Mouse (Mus musculus): ENCODE data around the gene Psmb2.

Gene Psmb2

DNA sequence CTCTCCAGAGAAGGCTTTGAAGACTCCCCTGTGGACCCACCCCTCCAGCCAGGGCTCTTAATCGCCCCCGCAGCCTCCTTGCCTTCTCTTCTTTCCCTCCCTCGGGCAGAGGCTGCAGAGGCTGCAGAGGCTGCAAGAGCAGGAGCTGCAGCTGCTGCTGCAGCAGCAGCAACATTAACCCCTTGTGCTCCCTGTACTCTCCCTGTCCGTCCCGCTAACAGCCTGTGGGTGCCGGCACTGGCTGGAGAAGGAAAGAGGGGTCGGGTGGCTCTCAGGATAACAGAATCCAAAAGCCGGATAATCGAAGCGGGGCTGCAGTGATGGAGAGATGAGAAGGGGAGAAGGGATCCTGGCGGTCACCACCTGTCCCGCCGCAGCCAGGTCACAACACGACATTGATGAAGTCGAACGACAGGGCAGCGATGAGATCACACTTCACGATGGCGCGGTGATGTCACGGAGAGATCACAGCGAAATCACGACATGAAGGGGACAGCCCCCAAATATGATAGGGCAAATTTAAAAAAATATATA, 75.2 kb downstream of the Psmb2 start:
- DNase-seq (ENCODE audit: low spot score in 2 of 2), result peak in 1 of 2 experiments; percentile 40

DNA sequence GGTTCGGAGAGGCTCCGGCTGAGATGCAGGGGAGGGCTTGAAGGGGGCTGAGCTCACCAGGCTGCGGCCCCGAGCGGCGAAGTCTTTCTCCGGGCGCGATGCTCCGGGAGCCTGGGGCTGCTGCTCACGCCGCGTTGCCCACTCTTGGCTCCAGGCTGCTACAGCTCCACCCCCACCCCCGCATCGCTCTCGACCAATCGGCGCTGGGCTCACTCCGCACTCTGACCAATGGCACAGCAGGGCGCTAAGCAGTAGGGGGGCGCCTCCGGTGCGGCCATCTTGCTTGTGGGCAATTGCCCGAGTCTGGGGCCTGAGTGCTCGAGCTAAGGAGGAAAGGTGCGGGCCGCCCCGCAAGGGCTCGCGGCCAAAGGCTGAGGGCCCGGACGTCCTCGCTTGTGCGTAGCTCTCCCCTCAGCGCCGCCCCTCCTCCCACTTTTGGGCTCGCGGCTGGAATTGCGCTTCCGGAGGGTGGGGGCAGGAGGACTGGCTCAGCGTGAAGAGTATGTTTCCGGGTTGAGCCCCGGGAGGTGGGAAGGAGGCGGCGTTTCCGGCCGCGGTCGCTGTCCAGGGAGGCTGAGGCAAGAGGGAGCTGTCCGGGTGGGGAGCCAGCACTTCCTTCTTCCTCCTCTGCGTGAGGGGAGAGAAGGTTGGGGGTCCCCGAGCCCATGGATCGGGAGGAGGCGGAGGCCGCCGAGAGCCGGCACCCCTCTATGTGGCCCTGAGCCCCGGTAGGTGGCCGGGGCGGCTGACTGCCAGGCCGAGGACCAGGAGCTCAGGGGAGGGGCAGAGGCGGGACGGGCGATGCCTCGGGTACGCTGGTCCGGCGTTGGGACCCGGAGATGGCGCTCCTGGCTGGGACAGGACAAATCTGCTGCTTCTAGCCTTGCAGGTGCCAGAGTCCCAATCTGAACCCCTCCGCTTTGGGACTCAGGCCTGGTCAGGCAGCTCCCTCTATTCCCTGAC, 76.1 kb downstream of the Psmb2 start, which contains the start of the genes Ncdn and AU040320:
Ncdn (minus strand) TSS at position 171 of the 963 bp plus-strand sequence.
AU040320 (plus strand) TSS at position 277 of the 963 bp plus-strand sequence.
- peak; percentile 98 for DNase-seq (ENCODE audit: low spot score in 2 of 2)

DNA sequence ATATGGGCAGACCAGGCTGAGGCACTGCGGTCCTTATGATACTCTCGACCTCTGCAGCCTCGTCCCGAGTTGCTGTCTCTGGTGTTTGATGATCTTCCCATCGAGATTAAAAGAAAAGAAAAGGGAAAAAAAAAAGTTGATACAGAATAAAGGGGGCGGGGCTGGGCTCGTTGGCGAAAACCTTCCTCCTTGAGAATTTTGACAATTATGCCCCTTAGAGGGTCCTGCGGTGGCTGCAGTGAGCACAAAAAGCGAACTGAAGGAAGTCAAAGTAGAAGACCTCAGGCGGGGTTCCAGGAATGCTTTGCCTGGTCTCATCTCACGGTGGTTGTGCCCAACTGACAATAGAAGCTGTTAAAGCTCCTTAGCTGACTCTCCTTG, 76.8 kb downstream of the Psmb2 start:
- no peak for DNase-seq (ENCODE audit: low spot score in 2 of 2)

DNA sequence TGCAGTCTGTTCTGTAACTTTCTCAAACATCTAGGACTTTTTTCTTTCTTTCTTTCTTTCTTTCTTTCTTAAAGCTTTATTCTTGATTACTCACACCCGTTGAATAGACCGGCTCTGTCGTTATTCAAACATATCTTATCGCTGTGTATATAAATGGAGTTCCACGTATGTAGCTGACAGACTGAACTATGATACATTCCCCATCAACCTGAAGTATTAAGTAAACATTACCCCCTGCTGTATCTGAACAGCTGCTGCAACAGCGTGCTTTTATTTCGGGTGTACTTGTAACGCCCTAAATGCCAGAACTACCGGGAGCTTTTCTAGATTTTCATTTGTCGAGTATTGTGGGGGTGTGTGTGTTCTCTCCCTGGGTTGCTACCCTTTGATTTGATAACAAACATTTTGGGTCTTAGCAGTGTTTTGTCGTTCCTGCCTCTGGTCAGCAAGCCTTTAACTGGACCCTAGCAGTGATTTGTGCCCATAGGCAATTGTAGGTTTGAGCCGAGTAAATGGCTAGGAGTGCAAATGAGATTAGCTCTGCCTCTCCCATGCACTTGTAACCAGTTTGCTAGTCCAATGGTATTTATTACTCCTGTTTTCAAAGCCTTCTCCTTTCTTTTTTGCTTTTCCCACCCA, 77.4 kb downstream of the Psmb2 start:
- DNase-seq (ENCODE audit: low spot score in 2 of 2), result no peak

DNA sequence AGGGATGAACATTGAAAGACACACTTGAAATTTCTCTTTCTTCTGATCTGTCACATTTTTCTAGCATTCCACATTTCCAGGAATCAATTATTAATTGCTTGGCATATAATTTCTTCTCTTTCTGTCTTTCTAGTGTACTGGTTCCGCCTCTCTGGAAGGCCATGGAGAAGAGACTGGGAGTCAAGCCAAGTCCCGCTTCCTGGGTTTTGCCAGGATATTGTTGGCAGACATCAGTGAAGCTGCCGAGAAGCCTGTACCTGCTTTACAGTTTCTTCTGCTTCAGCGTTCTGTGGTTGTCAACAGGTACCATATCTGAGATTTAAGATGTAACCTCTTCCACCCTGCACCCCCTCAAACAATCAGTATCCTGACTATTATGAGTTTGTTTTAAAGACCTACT, 79.3 kb downstream of the Psmb2 start:
- no peak for DNase-seq (ENCODE audit: low spot score in 2 of 2)

DNA sequence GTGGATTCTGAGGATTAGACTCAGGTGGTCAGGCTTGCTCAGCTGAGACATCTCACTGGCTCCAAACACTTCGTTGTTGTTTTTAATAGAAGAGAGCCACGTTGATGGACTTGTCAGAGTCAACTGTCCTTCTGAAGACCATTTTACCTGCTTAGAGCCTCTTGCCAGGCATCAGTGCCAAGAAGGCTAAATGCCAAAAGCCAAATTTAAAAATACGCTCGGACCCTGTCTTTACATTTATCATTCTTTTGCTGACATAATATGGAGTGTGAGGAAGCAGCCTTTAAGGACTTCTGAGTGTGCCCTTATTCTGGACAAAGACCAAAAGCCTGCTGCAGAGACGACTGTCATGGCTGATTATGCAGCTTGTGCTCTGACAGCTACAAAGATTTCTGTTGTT, 80.9 kb downstream of the Psmb2 start:
- no peak for DNase-seq (ENCODE audit: low spot score in 2 of 2)
